Mouse (Mus musculus): ENCODE measurements around the gene Nkx2-1. TPM values are rescaled to one million over a fixed set of nuclear protein-coding genes. Genes with fewer than 3 reads are reported as not detected.

The Nkx2-1 gene
- not detected for total RNA-seq (2021)
- polyA plus RNA-seq (2012; rRNA removed), result 0.68 TPM in 1 of 2 replicates, not detected in the other
- long read RNA-seq, result 0 reads

GRCm38 (mm10) chr12:56536884-56537265 is at the start of gene Nkx2-1:
Gene Nkx2-1, minus strand, starts transcription at chr12:56536908.
- Histone ChIP-seq H3K36me3 (ENCODE audit: control insufficient read depth, insufficient read depth, low read length) (no peaks in the 10 kb centered on the region), H3K27me3 (ENCODE audit: control insufficient read depth, insufficient read depth, low read length) (peaks cover 43% of the 10 kb centered on the region), H3K79me2 (replicated peaks; ENCODE audit: control insufficient read depth, insufficient read depth, low read length) (no peaks in the 10 kb centered on the region), H3K27ac (no peak within 1 kb of the TSS), H3K4me1 (ENCODE audit: control insufficient read depth, insufficient read depth, low read length) (no peaks in the 10 kb centered on the region), H3K9ac (ENCODE audit: low read depth, low read length) (no peak within 1 kb of the TSS), H3K4me3 (no peak within 1 kb of the TSS)
- TF ChIP-seq POLR2A (IDR thresholded peaks at IDR 0.05; ENCODE audit: insufficient read depth, low read depth, low read length), result no peak
- TF ChIP-seq EP300 (IDR thresholded peaks at IDR 0.05; ENCODE audit: insufficient read depth, low read depth, low read length), result no peak
- TF ChIP-seq CTCF (IDR thresholded peaks at IDR 0.05), result no peak
- WGBS, result 2% methylated on average over 11 of the region's 11 CpGs
- no peak for DNase-seq
- intact Hi-C loops (cut with DNase I), result no loop called here

- Histone ChIP-seq H3K79me2 (replicated peaks; ENCODE audit: control insufficient read depth, insufficient read depth, low read length) (no peaks in the 10 kb centered on the region), H3K27me3 (ENCODE audit: control insufficient read depth, insufficient read depth, low read length) (peaks cover 16% of the 10 kb centered on the region), H3K4me3 (no peak overlapping the region), H3K4me1 (ENCODE audit: control insufficient read depth, insufficient read depth, low read length) (no peaks in the 10 kb centered on the region), H3K9ac (ENCODE audit: low read depth, low read length) (no peak overlapping the region), H3K27ac (no peak overlapping the region), H3K36me3 (ENCODE audit: control insufficient read depth, insufficient read depth, low read length) (no peaks in the 10 kb centered on the region)
- DNase-seq, result peak; percentile 46 to 64
- TF ChIP-seq CTCF (IDR thresholded peaks at IDR 0.05) (peak; percentile 83), POLR2A (IDR thresholded peaks at IDR 0.05; ENCODE audit: insufficient read depth, low read depth, low read length) (no peak), EP300 (IDR thresholded peaks at IDR 0.05; ENCODE audit: insufficient read depth, low read depth, low read length) (no peak)
- intact Hi-C loops (cut with DNase I), result loop anchor here (1.0 kb wide), 1 partner anchor 483 kb away; no protein-coding TSS in a partner anchor
- under 1% methylated on average over 14 of the region's 14 CpGs for WGBS
These were observed 4.4 kb upstream of the Nkx2-1 start for GRCm38 (mm10) chr12:56541068-56541467.

- H3K79me2 ChIP-seq (replicated peaks; ENCODE audit: control insufficient read depth, insufficient read depth, low read length), result no peaks in the 10 kb centered on the region
- peaks cover 19% of the 10 kb centered on the region for H3K27me3 ChIP-seq (ENCODE audit: control insufficient read depth, insufficient read depth, low read length)
- WGBS, result 4% methylated on average over 10 of the region's 10 CpGs
- H3K36me3 ChIP-seq (ENCODE audit: control insufficient read depth, insufficient read depth, low read length), result no peaks in the 10 kb centered on the region
- H3K27ac ChIP-seq, result no peak overlapping the region
- no peaks in the 10 kb centered on the region for H3K4me1 ChIP-seq (ENCODE audit: control insufficient read depth, insufficient read depth, low read length)
- H3K9ac ChIP-seq (ENCODE audit: low read depth, low read length), result no peak overlapping the region
- TF ChIP-seq EP300 (IDR thresholded peaks at IDR 0.05; ENCODE audit: insufficient read depth, low read depth, low read length) (no peak), CTCF (IDR thresholded peaks at IDR 0.05) (no peak), POLR2A (IDR thresholded peaks at IDR 0.05; ENCODE audit: insufficient read depth, low read depth, low read length) (no peak)
- H3K4me3 ChIP-seq, result no peak overlapping the region
- no peak for DNase-seq
- intact Hi-C loops (cut with DNase I), result no loop called here
These were observed 3.9 kb upstream of the Nkx2-1 start for GRCm38 (mm10) chr12:56540591-56540990.

GRCm38 (mm10) chr12:56538601-56539000 is 1.9 kb upstream of the Nkx2-1 start:
- 2% methylated on average over 3 of the region's 3 CpGs for WGBS
- Histone ChIP-seq H3K36me3 (ENCODE audit: control insufficient read depth, insufficient read depth, low read length) (no peaks in the 10 kb centered on the region), H3K4me1 (ENCODE audit: control insufficient read depth, insufficient read depth, low read length) (no peaks in the 10 kb centered on the region), H3K27me3 (ENCODE audit: control insufficient read depth, insufficient read depth, low read length) (peaks cover 33% of the 10 kb centered on the region), H3K27ac (no peak overlapping the region), H3K9ac (ENCODE audit: low read depth, low read length) (no peak overlapping the region), H3K79me2 (replicated peaks; ENCODE audit: control insufficient read depth, insufficient read depth, low read length) (no peaks in the 10 kb centered on the region), H3K4me3 (no peak overlapping the region)
- no peak for DNase-seq
- intact Hi-C loops (cut with DNase I), result no loop called here
- TF ChIP-seq POLR2A (IDR thresholded peaks at IDR 0.05; ENCODE audit: insufficient read depth, low read depth, low read length) (no peak), CTCF (IDR thresholded peaks at IDR 0.05) (no peak), EP300 (IDR thresholded peaks at IDR 0.05; ENCODE audit: insufficient read depth, low read depth, low read length) (no peak)

- Histone ChIP-seq H3K36me3 (ENCODE audit: control insufficient read depth, insufficient read depth, low read length) (no peaks in the 10 kb centered on the region), H3K9ac (ENCODE audit: low read depth, low read length) (no peak overlapping the region), H3K27ac (no peak overlapping the region), H3K27me3 (ENCODE audit: control insufficient read depth, insufficient read depth, low read length) (peaks cover 39% of the 10 kb centered on the region), H3K79me2 (replicated peaks; ENCODE audit: control insufficient read depth, insufficient read depth, low read length) (no peaks in the 10 kb centered on the region), H3K4me3 (no peak overlapping the region), H3K4me1 (ENCODE audit: control insufficient read depth, insufficient read depth, low read length) (no peaks in the 10 kb centered on the region)
- DNase-seq, result no peak
- intact Hi-C loops (cut with DNase I), result no loop called here
- 3% methylated on average over 6 of the region's 6 CpGs for WGBS
- TF ChIP-seq CTCF (IDR thresholded peaks at IDR 0.05) (no peak), EP300 (IDR thresholded peaks at IDR 0.05; ENCODE audit: insufficient read depth, low read depth, low read length) (no peak), POLR2A (IDR thresholded peaks at IDR 0.05; ENCODE audit: insufficient read depth, low read depth, low read length) (no peak)
These were observed 1.2 kb upstream of the Nkx2-1 start for GRCm38 (mm10) chr12:56537931-56538330.

- no peaks in the 10 kb centered on the region for H3K79me2 ChIP-seq (replicated peaks; ENCODE audit: control insufficient read depth, insufficient read depth, low read length)
- no peak overlapping the region for H3K27ac ChIP-seq
- TF ChIP-seq EP300 (IDR thresholded peaks at IDR 0.05; ENCODE audit: insufficient read depth, low read depth, low read length) (no peak), POLR2A (IDR thresholded peaks at IDR 0.05; ENCODE audit: insufficient read depth, low read depth, low read length) (no peak), CTCF (IDR thresholded peaks at IDR 0.05) (no peak)
- intact Hi-C loops (cut with DNase I), result no loop called here
- WGBS, result 2% methylated on average over 19 of the region's 19 CpGs
- no peak overlapping the region for H3K9ac ChIP-seq (ENCODE audit: low read depth, low read length)
- H3K4me1 ChIP-seq (ENCODE audit: control insufficient read depth, insufficient read depth, low read length), result no peaks in the 10 kb centered on the region
- peaks cover 41% of the 10 kb centered on the region for H3K27me3 ChIP-seq (ENCODE audit: control insufficient read depth, insufficient read depth, low read length)
- no peak overlapping the region for H3K4me3 ChIP-seq
- no peak for DNase-seq
- no peaks in the 10 kb centered on the region for H3K36me3 ChIP-seq (ENCODE audit: control insufficient read depth, insufficient read depth, low read length)
These were observed 634 bp upstream of the Nkx2-1 start for GRCm38 (mm10) chr12:56537342-56537741.

Measured in heart, adult 2 months (tissue).